Mouse (Mus musculus) stomach, postnatal 0 days (tissue): Measurements from ENCODE around the gene C5ar2. TPM values are rescaled to one million over a fixed set of nuclear protein-coding genes. Genes with fewer than 3 reads are reported as not detected.

Experiments used
- ATAC-seq: fragments of 200-750 bp; cut with Nextera tagmentation; 2 replicates; pipeline ENCODE4 v1.8.0; 2017; ENCODE audit not compliant: low FRiP score, low TSS enrichment
- DNase-seq: peaks from one replicate; pipeline ENCODE4 v3.0.0-alpha.2; 2016; ENCODE audit warnings: low spot score
- H3K27ac ChIP-seq: fragments of 300-500 bp; sonication (generic); replicated peaks from 2 replicates; pipeline ENCODE4 v1.5.1; 2014; ENCODE audit warnings: mild to moderate bottlenecking, control low read depth
- H3K27me3 ChIP-seq: fragments of 300-500 bp; sonication (generic); 2 replicates; pipeline ENCODE4 v1.6.1; 2014; ENCODE audit warnings: low read length; ENCODE audit not compliant: control insufficient read depth, insufficient read depth
- H3K36me3 ChIP-seq: fragments of 300-500 bp; sonication (generic); 2 replicates; pipeline ENCODE4 v1.6.1; 2014; ENCODE audit warnings: low read length, mixed read lengths; ENCODE audit not compliant: control insufficient read depth, insufficient read depth
- H3K4me1 ChIP-seq: fragments of 300-500 bp; sonication (generic); replicated peaks from 2 replicates; pipeline ENCODE4 v1.6.1; 2014; ENCODE audit warnings: antibody characterized with exemption; ENCODE audit not compliant: control insufficient read depth, insufficient read depth
- H3K4me2 ChIP-seq: fragments of 300-500 bp; sonication (generic); replicated peaks from 2 replicates; pipeline ENCODE4 v1.6.1; 2014; ENCODE audit warnings: low read depth, mild to moderate bottlenecking, control low read depth, moderate library complexity
- H3K4me3 ChIP-seq: fragments of 300-500 bp; sonication (generic); 2 replicates; pipeline ENCODE4 v1.5.1; 2014; ENCODE audit warnings: low read depth, low read length, control low read depth
- H3K9ac ChIP-seq: fragments of 300-500 bp; sonication (generic); 2 replicates; pipeline ENCODE4 v1.6.1; 2014; ENCODE audit warnings: mild to moderate bottlenecking, low read length, control low read depth, mixed read lengths
- H3K9me3 ChIP-seq: fragments of 300-500 bp; sonication (generic); 2 replicates; pipeline ENCODE4 v1.6.1; 2016; ENCODE audit warnings: low read length; ENCODE audit not compliant: control insufficient read depth
- CTCF ChIP-seq: IDR thresholded peaks from 2 replicates; pipeline ENCODE4 v1.5.1; 2016; ENCODE audit warnings: antibody characterized with exemption, low read depth, mild to moderate bottlenecking, moderate library complexity
- EP300 ChIP-seq: optimal IDR thresholded peaks from 2 replicates; pipeline ENCODE3; 2016; ENCODE audit warnings: antibody characterized with exemption
- WGBS: fragments of 180-500 bp; shearing (Covaris S2); extraction: QIAGEN DNeasy Blood & Tissue Kit; methylation state at CpG from one replicate; pipeline ENCODE4 v1.1.7; 2014; 5-methylcytosine and 5-hydroxymethylcytosine counted together
- polyA plus RNA-seq: library from polyadenylated mRNA; unstranded; fragments of >200 nt; fragmentation: Nextera tagmentation; extraction: Ambion mirVana; gene quantifications from 2 replicates; pipeline ENCODE4 v1.2.1, GENCODE M21; 2015

The C5ar2 gene
- 0.24 TPM in 2 replicates for polyA plus RNA-seq

DNA sequence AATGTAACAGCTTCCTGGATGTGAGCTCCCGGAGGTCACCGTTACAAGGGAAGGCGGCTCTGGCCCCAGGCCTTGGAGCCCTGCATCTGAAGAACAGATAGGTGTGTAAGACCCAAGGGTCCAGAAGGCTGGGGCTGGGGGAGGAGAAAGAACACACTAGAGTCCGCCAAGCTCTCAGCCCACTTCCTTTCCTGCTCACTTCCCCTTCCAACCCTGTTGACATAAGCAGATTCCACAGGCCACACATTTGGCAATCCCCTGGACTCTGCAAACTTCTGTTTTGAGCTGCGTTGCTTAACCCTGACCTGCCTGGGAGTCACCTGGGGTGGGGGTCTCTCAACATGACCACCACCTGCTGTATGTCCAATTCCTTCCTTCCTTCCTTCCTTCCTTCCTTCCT lies at the start of gene C5ar2:
Gene C5ar2 (minus strand): TSS at position 88 of the 400 bp plus-strand sequence.
- no peak for DNase-seq
- peak within 1 kb of the TSS; percentile 18; the same call in 1 of the 2 replicates for H3K27ac ChIP-seq

DNA sequence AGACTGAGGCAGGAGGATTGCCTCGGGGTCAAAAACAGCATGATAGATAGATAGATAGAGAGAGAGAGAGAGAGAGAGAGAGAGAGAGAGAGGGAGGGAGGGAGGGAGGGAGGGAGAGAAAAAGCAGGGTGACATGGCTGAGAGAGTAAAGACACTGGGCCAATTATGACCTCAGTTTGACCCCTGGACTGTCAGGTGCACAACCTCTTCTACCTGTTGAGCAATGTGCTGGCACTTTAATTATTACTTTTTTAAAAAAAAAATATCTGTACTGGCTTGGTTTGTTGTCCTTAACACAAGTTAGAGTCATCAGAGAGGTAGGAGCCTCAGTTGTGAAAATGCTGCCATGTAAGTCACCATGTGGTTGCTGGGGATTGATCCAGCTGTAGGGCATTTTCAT lies 43.8 kb upstream of the C5ar2 start:
- Histone ChIP-seq H3K4me1 (no peaks in the 10 kb centered on the region), H3K27me3 (no peaks in the 10 kb centered on the region), H3K36me3 (peaks cover 5% of the 10 kb centered on the region), H3K4me2 (no peak overlapping the region), H3K9me3 (no peaks in the 10 kb centered on the region), H3K9ac (no peak overlapping the region), H3K27ac (no peak overlapping the region), H3K4me3 (no peak overlapping the region)
- TF ChIP-seq CTCF (no peak), EP300 (no peak)
- ATAC-seq (no peak), DNase-seq (no peak)
- 63% methylated on average over 1 of the region's 1 CpGs for WGBS

More for the DNA sequence above, at the start of gene C5ar2:
- Histone ChIP-seq H3K36me3 (no peaks in the 10 kb centered on the region), H3K4me3 (no peak within 1 kb of the TSS), H3K9me3 (no peaks in the 10 kb centered on the region), H3K4me1 (no peaks in the 10 kb centered on the region), H3K9ac (no peak within 1 kb of the TSS), H3K27me3 (no peaks in the 10 kb centered on the region), H3K4me2 (no peak within 1 kb of the TSS)
- TF ChIP-seq CTCF (no peak), EP300 (no peak)
- WGBS, result 38% methylated on average over 5 of the region's 5 CpGs
- 0 out of 2 replicates have a peak, but pooled peaks have one; percentile 46 for ATAC-seq

DNA sequence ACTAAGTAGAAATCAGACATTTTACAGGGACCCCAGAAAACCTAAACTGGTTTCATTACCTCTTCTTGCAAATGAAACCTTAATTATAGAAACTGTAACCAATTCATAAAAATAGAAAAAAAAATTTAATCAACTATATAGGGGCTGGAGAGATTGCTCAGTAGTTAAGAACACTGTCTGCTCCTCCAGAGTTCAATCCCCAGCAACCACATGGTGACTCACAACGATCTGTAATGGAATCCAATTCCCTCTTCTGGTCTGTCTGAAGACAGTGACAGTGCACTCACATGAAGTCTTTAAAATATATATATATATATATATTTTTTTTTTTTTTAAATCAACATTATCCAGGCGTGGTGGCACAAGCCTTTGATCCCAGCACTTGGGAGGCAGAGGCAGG lies 43.1 kb upstream of the C5ar2 start:
- H3K27me3 ChIP-seq, result no peaks in the 10 kb centered on the region
- H3K9ac ChIP-seq, result no peak overlapping the region
- H3K4me1 ChIP-seq, result no peaks in the 10 kb centered on the region
- ATAC-seq (no peak), DNase-seq (no peak)
- H3K4me2 ChIP-seq, result peak overlapping the region; percentile 57
- peak overlapping the region; percentile 67 for H3K4me3 ChIP-seq
- no peaks in the 10 kb centered on the region for H3K9me3 ChIP-seq
- peak overlapping the region; percentile 26; the same call in 1 of the 2 replicates for H3K27ac ChIP-seq
- WGBS, result 78% methylated on average over 2 of the region's 2 CpGs
- TF ChIP-seq EP300 (peak; percentile 30), CTCF (no peak)
- peaks cover 13% of the 10 kb centered on the region for H3K36me3 ChIP-seq

DNA sequence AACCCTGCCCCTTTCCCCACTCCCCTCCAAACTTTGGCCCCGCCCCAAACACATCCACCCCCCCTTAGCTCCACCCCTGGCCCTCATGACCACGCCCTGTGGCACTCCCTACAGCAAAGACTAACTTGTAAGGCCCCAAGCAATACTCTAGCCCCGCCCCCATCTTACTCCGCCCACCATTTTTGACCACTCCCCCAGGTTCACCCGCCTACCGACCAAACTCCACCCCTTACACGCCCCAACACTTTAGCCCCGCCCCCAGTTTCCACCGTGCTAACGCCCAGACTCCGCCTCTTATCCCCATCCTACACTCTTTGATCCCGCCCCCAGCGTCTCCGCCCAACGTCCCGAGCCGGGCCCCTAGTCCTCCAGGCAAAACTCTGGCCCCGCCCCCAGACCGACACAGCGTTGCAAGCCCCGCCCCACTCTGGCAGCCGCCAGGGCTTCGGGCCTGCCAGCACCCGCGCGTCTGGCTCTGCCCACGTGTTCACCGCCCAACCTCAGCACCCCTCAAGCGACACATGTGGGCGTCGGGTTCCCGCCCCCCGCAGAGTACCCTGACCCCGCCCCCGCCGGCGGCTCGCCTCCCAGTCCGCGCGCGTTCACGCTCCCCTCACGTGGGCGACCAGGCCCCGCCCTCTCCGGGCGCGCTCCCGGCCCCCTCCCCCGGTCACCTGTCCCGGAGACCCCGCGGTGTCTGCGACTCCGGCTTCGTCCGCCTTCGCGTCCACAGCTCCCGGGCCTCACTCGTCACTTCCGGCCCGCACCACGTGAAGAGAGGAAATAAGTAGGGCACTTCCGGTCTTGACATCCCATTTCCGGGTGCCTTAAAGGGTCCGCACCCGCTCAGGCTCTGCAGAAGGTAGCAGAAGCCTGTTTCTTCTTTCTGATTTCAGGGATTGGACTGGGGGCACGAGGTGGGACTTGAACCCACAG lies 42.3 kb upstream of the C5ar2 start, which contains the start of gene Ccdc9:
Gene Ccdc9 (minus strand): TSS at position 770 of the 936 bp plus-strand sequence.
- Histone ChIP-seq H3K9ac (peak within 1 kb of the TSS; percentile 87), H3K4me1 (no peaks in the 10 kb centered on the region), H3K4me2 (peak within 1 kb of the TSS; percentile 57), H3K4me3 (peak within 1 kb of the TSS; percentile 67), H3K36me3 (peaks cover 17% of the 10 kb centered on the region), H3K9me3 (no peaks in the 10 kb centered on the region), H3K27ac (peak within 1 kb of the TSS; percentile 97), H3K27me3 (no peaks in the 10 kb centered on the region)
- TF ChIP-seq EP300 (no peak), CTCF (no peak)
- DNase-seq (peak; percentile 100), ATAC-seq (peak; percentile 91)
- under 1% methylated on average over 67 of the region's 70 CpGs for WGBS

DNA sequence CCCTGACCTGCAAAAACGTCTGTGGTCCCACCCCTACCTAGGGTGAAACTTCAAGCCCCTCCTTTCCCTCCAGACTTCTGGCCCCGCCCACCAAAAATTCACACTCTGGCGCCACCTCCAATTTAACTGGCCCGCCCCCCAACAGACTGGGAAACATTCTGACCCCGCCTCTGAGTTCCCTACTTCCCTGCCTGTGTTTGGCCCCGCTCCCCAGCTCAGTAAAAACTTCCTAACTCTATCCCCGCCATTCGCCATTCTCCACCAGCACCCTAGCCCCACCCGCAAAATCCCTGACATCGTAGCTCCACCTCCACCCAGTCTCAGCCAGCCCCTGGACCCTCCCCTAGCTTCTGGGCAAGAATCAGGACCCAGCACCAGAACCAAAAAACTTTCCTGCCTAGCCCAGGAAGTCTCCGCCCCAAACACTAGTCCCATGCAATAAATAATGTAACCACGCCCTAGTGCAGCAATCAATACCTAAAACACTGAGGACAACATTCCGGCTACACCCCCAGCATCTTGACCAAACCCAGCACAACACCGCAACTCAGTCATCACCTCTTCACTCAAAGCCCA lies 41.6 kb upstream of the C5ar2 start:
- 4% methylated on average over 14 of the region's 14 CpGs for WGBS
- peak; percentile 88 for DNase-seq

More for the DNA sequence above, 41.6 kb upstream of the C5ar2 start:
- no peak for TF ChIP-seq EP300
- 0 out of 2 replicates have a peak, but pooled peaks have one; percentile 12 for TF ChIP-seq CTCF
- H3K9me3 ChIP-seq, result no peaks in the 10 kb centered on the region
- peak overlapping the region; percentile 67 for H3K4me3 ChIP-seq
- no peaks in the 10 kb centered on the region for H3K4me1 ChIP-seq
- peak overlapping the region; percentile 85 for H3K27ac ChIP-seq
- peak; percentile 76 for ATAC-seq
- peak overlapping the region; percentile 48 for H3K9ac ChIP-seq
- H3K36me3 ChIP-seq, result peaks cover 24% of the 10 kb centered on the region
- H3K27me3 ChIP-seq, result no peaks in the 10 kb centered on the region
- peak overlapping the region; percentile 55 for H3K4me2 ChIP-seq
